Mouse (Mus musculus): ENCODE data around the gene Yaf2. TPM values are rescaled to one million over a fixed set of nuclear protein-coding genes. Genes with fewer than 3 reads are reported as not detected.
"Not testable (repeated sequence)": the region's sequence is repeated elsewhere in the genome, so short reads cannot be mapped to it uniquely, and the experiment has no call there.

Yaf2 gene
- polyA plus RNA-seq, 1 experiment from 2014 or later = 116 TPM

GRCm38 (mm10) chr15:93335821-93336657, 696 bp downstream of the Yaf2 start:
- peaks cover 10% of the 10 kb centered on the region for H3K36me3 ChIP-seq
- peak overlapping the region; percentile 82 for H3K4me2 ChIP-seq (replicated peaks)
- under 1% methylated on average over 71 of the region's 110 CpGs for WGBS
- no peaks in the 10 kb centered on the region for H3K27me3 ChIP-seq (replicated peaks)
- peaks cover 9% of the 10 kb centered on the region for H3K4me1 ChIP-seq
- no peaks in the 10 kb centered on the region for H3K9me3 ChIP-seq
- H3K4me3 ChIP-seq = peak overlapping the region; percentile 83
- H3K9ac ChIP-seq = peak overlapping the region; percentile 86
- H3K27ac ChIP-seq = peak overlapping the region; percentile 94
- ATAC-seq (ENCODE audit: low FRiP score, low read depth) = peak; percentile 42

GRCm38 (mm10) chr15:93331256-93331655, 5.5 kb downstream of the Yaf2 start:
- H3K9ac ChIP-seq = no peak overlapping the region
- no peaks in the 10 kb centered on the region for H3K9me3 ChIP-seq
- peaks cover 14% of the 10 kb centered on the region for H3K36me3 ChIP-seq
- no peak overlapping the region for H3K4me2 ChIP-seq (replicated peaks)
- no peak for ATAC-seq (ENCODE audit: low FRiP score, low read depth)
- H3K4me3 ChIP-seq = no peak overlapping the region
- no peaks in the 10 kb centered on the region for H3K27me3 ChIP-seq (replicated peaks)
- WGBS = 94% methylated on average over 11 of the region's 11 CpGs
- H3K4me1 ChIP-seq = peaks cover 9% of the 10 kb centered on the region
- H3K27ac ChIP-seq = no peak overlapping the region

GRCm38 (mm10) chr15:93327235-93327634, 9.5 kb downstream of the Yaf2 start:
- no peak for ATAC-seq (ENCODE audit: low FRiP score, low read depth)
- H3K4me2 ChIP-seq (replicated peaks) = no peak overlapping the region

DNA sequence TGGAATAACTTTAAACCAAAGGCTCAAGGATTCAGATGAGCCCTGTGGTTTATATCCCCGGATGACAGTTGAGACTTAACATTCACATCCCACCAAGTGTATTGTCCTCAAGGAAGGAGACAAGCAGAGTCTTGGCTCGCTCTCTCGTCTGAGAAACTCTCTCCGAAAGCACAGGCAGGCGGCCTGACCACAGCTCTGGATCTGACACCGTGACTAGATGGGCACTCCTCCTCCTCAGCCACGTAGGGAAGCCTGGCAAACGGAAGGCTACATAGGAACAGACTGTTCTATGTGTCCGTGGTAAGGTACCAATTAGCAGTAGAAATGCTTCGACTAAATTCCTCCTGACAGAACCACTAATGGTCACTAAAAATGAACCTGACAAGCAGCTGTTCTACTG, 10.1 kb downstream of the Yaf2 start:
- no peaks in the 10 kb centered on the region for H3K4me1 ChIP-seq
- WGBS = 79% methylated on average over 10 of the region's 10 CpGs
- no peaks in the 10 kb centered on the region for H3K9me3 ChIP-seq
- no peak overlapping the region for H3K4me2 ChIP-seq (replicated peaks)
- H3K4me3 ChIP-seq = no peak overlapping the region
- no peak overlapping the region for H3K27ac ChIP-seq
- H3K27me3 ChIP-seq (replicated peaks) = no peaks in the 10 kb centered on the region
- H3K9ac ChIP-seq = no peak overlapping the region
- no peak for ATAC-seq (ENCODE audit: low FRiP score, low read depth)
- H3K36me3 ChIP-seq = peaks cover 4% of the 10 kb centered on the region; the same call in 1 of the 2 replicates

More at GRCm38 (mm10) chr15:93327235-93327634, 9.5 kb downstream of the Yaf2 start:
- Histone ChIP-seq H3K36me3 (peaks cover 6% of the 10 kb centered on the region; the same call in 1 of the 2 replicates), H3K27me3 (replicated peaks) (no peaks in the 10 kb centered on the region), H3K9ac (no peak overlapping the region), H3K4me1 (no peaks in the 10 kb centered on the region), H3K4me3 (no peak overlapping the region), H3K9me3 (no peaks in the 10 kb centered on the region), H3K27ac (no peak overlapping the region)
- 47% methylated on average over 3 of the region's 3 CpGs for WGBS

GRCm38 (mm10) chr15:93325360-93325759, 11.4 kb downstream of the Yaf2 start:
- Histone ChIP-seq H3K9me3 (no peaks in the 10 kb centered on the region), H3K27me3 (replicated peaks) (no peaks in the 10 kb centered on the region), H3K4me2 (replicated peaks) (no peak overlapping the region), H3K4me3 (no peak overlapping the region), H3K9ac (no peak overlapping the region), H3K27ac (no peak overlapping the region), H3K4me1 (no peaks in the 10 kb centered on the region), H3K36me3 (peaks cover 3% of the 10 kb centered on the region; the same call in 1 of the 2 replicates)
- 82% methylated on average over 5 of the region's 5 CpGs for WGBS
- no peak for ATAC-seq (ENCODE audit: low FRiP score, low read depth)

DNA sequence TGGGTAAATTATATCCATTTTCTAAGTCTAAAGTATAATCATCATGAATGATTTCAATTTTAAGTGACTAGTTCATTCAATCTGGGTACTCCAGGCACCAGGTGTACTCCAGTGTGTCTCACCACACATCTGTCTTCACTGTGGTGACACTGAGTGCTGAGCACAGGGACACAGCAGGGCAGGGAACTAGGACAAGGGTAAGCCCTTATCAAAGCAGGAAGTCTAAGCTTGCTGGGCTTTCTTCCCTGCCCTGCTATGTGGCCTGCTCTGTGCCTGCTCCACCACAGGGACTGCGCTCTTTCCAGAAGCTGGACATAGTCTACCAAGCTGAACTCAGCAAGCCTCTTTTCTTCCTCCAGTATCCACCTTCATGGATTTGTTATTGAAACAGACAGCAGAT, 18.0 kb downstream of the Yaf2 start:
- H3K9me3 ChIP-seq = no peaks in the 10 kb centered on the region
- H3K4me3 ChIP-seq = no peak overlapping the region
- WGBS = 97% methylated on average over 1 of the region's 1 CpGs
- no peaks in the 10 kb centered on the region for H3K36me3 ChIP-seq
- H3K27ac ChIP-seq = no peak overlapping the region
- no peak for ATAC-seq (ENCODE audit: low FRiP score, low read depth)
- H3K4me2 ChIP-seq (replicated peaks) = no peak overlapping the region
- no peaks in the 10 kb centered on the region for H3K4me1 ChIP-seq
- H3K27me3 ChIP-seq (replicated peaks) = no peaks in the 10 kb centered on the region
- H3K9ac ChIP-seq = no peak overlapping the region

DNA sequence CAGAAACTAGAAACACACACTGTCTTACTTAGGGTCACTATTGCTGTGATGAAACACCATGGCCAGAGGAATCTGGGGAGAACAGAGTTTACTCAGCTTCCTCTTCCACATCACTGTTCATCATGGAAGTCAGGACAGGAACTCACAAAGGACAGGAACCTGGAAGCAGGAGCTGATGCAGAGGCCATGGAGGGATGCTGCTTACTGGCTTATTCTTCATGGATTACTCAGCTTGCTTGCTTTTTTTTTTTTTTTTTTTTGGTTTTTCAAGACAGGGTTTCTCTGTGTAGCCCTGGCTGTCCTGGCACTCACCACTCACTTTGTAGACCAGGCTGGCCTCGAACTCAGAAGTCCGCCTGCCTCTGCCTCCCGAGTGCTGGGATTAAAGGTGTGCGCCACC, 26.4 kb downstream of the Yaf2 start:
- 95% methylated on average over 4 of the region's 4 CpGs for WGBS
- not testable (repeated sequence) for ATAC-seq (ENCODE audit: low FRiP score, low read depth)

GRCm38 (mm10) chr15:93298197-93298596, 38.5 kb downstream of the Yaf2 start:
- no peak overlapping the region for H3K27ac ChIP-seq

More for the DNA sequence above, 26.4 kb downstream of the Yaf2 start:
- H3K4me1 ChIP-seq; H3K4me3 ChIP-seq; H3K9ac ChIP-seq; H3K36me3 ChIP-seq; H3K27me3 ChIP-seq (replicated peaks); H3K27ac ChIP-seq; H3K9me3 ChIP-seq; H3K4me2 ChIP-seq (replicated peaks): not testable (repeated sequence)

DNA sequence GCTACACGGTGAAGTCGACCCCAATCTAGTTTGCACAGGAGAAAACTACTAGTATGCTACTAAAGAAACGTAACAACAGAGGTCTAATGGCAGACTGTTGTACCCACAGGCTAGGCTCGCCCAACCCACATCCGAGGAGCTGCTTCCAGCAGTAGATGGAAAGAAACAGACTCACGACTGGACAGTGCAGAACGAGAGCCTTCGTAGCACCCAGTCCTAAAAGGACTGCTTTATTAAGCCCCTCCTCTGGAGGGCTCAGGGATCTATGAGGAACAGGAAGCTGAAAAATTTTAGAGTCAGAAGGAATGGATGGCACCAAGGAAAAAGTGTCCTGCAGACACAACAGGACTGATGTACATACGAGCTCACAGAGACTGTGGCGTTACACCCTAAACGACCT, 42.3 kb downstream of the Yaf2 start:
- H3K4me3 ChIP-seq = no peak overlapping the region
- H3K4me1 ChIP-seq = no peaks in the 10 kb centered on the region
- no peak for ATAC-seq (ENCODE audit: low FRiP score, low read depth)
- WGBS = 89% methylated on average over 11 of the region's 11 CpGs
- H3K9me3 ChIP-seq = no peaks in the 10 kb centered on the region
- no peaks in the 10 kb centered on the region for H3K27me3 ChIP-seq (replicated peaks)
- H3K27ac ChIP-seq = no peak overlapping the region
- H3K9ac ChIP-seq = no peak overlapping the region
- H3K4me2 ChIP-seq (replicated peaks) = no peak overlapping the region
- H3K36me3 ChIP-seq = no peaks in the 10 kb centered on the region

More at GRCm38 (mm10) chr15:93298197-93298596, 38.5 kb downstream of the Yaf2 start:
- Histone ChIP-seq H3K9ac (no peak overlapping the region), H3K27me3 (replicated peaks) (no peaks in the 10 kb centered on the region), H3K4me3 (no peak overlapping the region), H3K36me3 (peaks cover under 1% of the 10 kb centered on the region; the same call in 1 of the 2 replicates), H3K4me2 (replicated peaks) (no peak overlapping the region), H3K9me3 (no peaks in the 10 kb centered on the region), H3K4me1 (no peaks in the 10 kb centered on the region)
- no peak for ATAC-seq (ENCODE audit: low FRiP score, low read depth)
- WGBS = 89% methylated on average over 2 of the region's 2 CpGs

- Histone ChIP-seq H3K36me3 (peaks cover 4% of the 10 kb centered on the region), H3K9me3 (no peaks in the 10 kb centered on the region)
- ATAC-seq (ENCODE audit: low FRiP score, low read depth) = no peak
Observed at GRCm38 (mm10) chr15:93288321-93288720, 48.4 kb downstream of the Yaf2 start.

DNA sequence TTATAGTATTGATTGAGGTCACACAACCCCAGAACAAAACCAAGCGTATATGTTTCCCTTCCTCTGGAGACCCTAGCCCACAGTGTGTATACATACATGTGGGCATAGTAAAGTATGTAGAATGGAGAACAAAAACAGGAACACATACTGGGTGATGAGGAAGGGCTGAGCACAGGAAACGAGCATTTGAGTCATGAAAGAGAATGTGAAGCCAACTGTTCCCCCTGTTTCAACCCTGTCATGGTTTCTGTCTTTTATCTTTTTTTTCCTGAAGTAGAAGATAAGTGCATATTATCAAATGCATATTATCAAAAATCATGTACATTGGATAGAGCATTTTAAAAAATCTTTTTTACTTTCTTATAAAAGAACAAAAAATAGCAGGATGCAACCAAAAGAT, 49.1 kb downstream of the Yaf2 start:
- 77% methylated on average over 2 of the region's 2 CpGs for WGBS
- H3K27ac ChIP-seq = no peak overlapping the region
- H3K36me3 ChIP-seq = peaks cover 4% of the 10 kb centered on the region
- no peak for ATAC-seq (ENCODE audit: low FRiP score, low read depth)
- no peak overlapping the region for H3K9ac ChIP-seq
- H3K4me1 ChIP-seq = no peaks in the 10 kb centered on the region
- no peak overlapping the region for H3K4me3 ChIP-seq
- no peaks in the 10 kb centered on the region for H3K9me3 ChIP-seq
- no peaks in the 10 kb centered on the region for H3K27me3 ChIP-seq (replicated peaks)
- H3K4me2 ChIP-seq (replicated peaks) = no peak overlapping the region

More at GRCm38 (mm10) chr15:93288321-93288720, 48.4 kb downstream of the Yaf2 start:
- no peak overlapping the region for H3K27ac ChIP-seq
- no peaks in the 10 kb centered on the region for H3K4me1 ChIP-seq
- no peak overlapping the region for H3K4me3 ChIP-seq
- H3K27me3 ChIP-seq (replicated peaks) = no peaks in the 10 kb centered on the region
- no peak overlapping the region for H3K9ac ChIP-seq
- 92% methylated on average over 4 of the region's 4 CpGs for WGBS
- H3K4me2 ChIP-seq (replicated peaks) = no peak overlapping the region

DNA sequence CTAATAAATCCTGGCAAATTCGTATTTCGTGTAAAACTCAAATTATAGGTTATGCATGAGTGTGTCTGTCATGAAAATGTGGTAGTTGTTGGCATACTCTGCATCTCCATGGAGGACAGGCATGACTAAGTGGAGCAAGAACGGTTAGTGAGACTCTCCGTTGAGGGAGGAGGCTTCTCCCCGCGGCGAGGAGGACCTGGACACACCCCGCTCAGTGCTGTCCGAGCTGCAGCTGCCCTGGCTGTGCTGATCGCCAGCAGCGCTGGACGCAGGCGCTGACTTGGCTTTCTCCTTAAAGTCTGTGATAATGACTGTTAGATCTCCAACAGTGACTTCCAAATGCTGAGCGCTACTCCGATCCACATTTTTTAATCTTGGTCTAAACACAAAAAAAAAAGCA, 51.5 kb downstream of the Yaf2 start:
- WGBS = 85% methylated on average over 15 of the region's 15 CpGs
- peaks cover 4% of the 10 kb centered on the region for H3K36me3 ChIP-seq
- no peaks in the 10 kb centered on the region for H3K9me3 ChIP-seq
- H3K4me3 ChIP-seq = no peak overlapping the region
- no peak overlapping the region for H3K27ac ChIP-seq
- no peaks in the 10 kb centered on the region for H3K4me1 ChIP-seq
- H3K9ac ChIP-seq = no peak overlapping the region
- H3K4me2 ChIP-seq (replicated peaks) = no peak overlapping the region
- no peak for ATAC-seq (ENCODE audit: low FRiP score, low read depth)
- H3K27me3 ChIP-seq (replicated peaks) = no peaks in the 10 kb centered on the region

- peaks cover 7% of the 10 kb centered on the region for H3K36me3 ChIP-seq
- H3K27ac ChIP-seq = no peak overlapping the region
- 93% methylated on average over 6 of the region's 6 CpGs for WGBS
- H3K9ac ChIP-seq = no peak overlapping the region
- no peaks in the 10 kb centered on the region for H3K27me3 ChIP-seq (replicated peaks)
- H3K9me3 ChIP-seq = no peaks in the 10 kb centered on the region
- no peak overlapping the region for H3K4me3 ChIP-seq
- H3K4me1 ChIP-seq = no peaks in the 10 kb centered on the region
- ATAC-seq (ENCODE audit: low FRiP score, low read depth) = no peak
- no peak overlapping the region for H3K4me2 ChIP-seq (replicated peaks)
Observed at GRCm38 (mm10) chr15:93284326-93284725, 52.4 kb downstream of the Yaf2 start.

Measured in neural tube, embryonic 12.5 days (tissue).